8 mouse cellular contexts compared by ENCODE assay signal in the genomic region with DNA sequence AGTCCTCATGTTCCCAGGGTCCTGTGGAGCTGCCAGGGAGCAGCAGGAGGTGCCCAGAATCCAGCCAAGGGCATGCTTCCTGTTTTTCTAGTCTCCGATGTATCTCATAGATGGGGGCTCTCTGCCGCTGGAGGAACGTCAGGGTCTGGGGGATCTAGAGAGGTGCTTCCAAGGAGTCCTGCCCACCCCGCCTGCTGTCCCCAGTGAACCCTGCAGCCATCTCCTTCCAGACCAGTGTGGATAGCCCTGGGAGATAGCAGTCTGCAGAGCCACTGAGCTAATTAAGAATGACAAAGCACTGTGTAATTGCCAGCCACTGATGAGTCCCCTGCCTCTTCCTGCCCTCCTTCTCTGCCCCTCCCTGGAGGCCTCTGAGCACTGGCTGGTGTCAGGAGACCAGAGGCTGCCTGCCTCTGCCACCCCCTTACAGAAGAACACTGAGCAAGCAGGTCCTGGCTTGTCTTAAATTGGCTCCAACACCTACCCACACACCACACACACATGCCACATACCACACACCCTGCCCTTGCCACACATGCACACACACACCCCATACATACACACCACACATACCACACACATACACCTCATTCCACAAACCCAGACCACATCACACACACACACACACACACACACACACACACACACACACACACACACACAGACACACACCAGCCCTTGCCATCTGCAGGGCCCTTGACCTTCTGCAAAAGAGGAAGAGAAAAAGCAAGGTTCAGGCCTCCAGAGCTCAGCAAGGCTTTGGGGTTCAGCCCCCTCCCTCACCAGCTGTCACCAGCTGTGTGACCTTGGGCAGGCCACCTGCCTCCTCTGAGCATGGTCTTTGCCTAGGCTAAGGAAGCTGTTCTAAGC. TPM values are rescaled to one million over a fixed set of nuclear protein-coding genes. Genes with fewer than 3 reads are reported as not detected.
DNase-seq lines count a peak whose midpoint lies in the region; ATAC-seq and TF ChIP-seq lines count a peak whose summit lies in the region.

No protein-coding gene starts in this region.

- H3K9me3 ChIP-seq in intestine, embryonic 15.5 days: no peaks in the 10 kb centered on the region
- H3K9me3 ChIP-seq in intestine, postnatal 0 days (ENCODE audit: control insufficient read depth): no peaks in the 10 kb centered on the region
- no peaks in the 10 kb centered on the region for H3K9me3 ChIP-seq in limb, embryonic 15.5 days
- H3K9me3 ChIP-seq in stomach, embryonic 16.5 days (replicated peaks; ENCODE audit: control insufficient read depth, low read length): no peaks in the 10 kb centered on the region

- WGBS in intestine, embryonic 15.5 days: 44% methylated on average over 4 of the region's 4 CpGs
- WGBS in intestine, postnatal 0 days: 65% methylated on average over 4 of the region's 4 CpGs
- 37% methylated on average over 4 of the region's 4 CpGs for WGBS in limb, embryonic 15.5 days
- WGBS in stomach, embryonic 16.5 days: 44% methylated on average over 4 of the region's 4 CpGs

- TF ChIP-seq CTCF in intestine, postnatal 0 days (IDR thresholded peaks at IDR 0.05; ENCODE audit: low read depth): no peak

- H3K27ac ChIP-seq in intestine, embryonic 15.5 days: no peak overlapping the region
- no peak overlapping the region for H3K27ac ChIP-seq in intestine, postnatal 0 days (ENCODE audit: low read depth, low read length)
- H3K27ac ChIP-seq in limb, embryonic 15.5 days: no peak overlapping the region
- no peak overlapping the region for H3K27ac ChIP-seq in stomach, embryonic 16.5 days (ENCODE audit: low read length)

- H3K4me3 ChIP-seq in intestine, embryonic 15.5 days (replicated peaks): no peak overlapping the region
- no peak overlapping the region for H3K4me3 ChIP-seq in intestine, postnatal 0 days (ENCODE audit: low read depth, low read length)
- no peak overlapping the region for H3K4me3 ChIP-seq in limb, embryonic 15.5 days
- no peak overlapping the region for H3K4me3 ChIP-seq in stomach, embryonic 16.5 days (replicated peaks; ENCODE audit: low read length)

- H3K36me3 ChIP-seq in intestine, embryonic 15.5 days: no peaks in the 10 kb centered on the region
- H3K36me3 ChIP-seq in intestine, postnatal 0 days (ENCODE audit: control insufficient read depth, insufficient read depth): no peaks in the 10 kb centered on the region
- no peaks in the 10 kb centered on the region for H3K36me3 ChIP-seq in limb, embryonic 15.5 days
- no peaks in the 10 kb centered on the region for H3K36me3 ChIP-seq in stomach, embryonic 16.5 days (ENCODE audit: control insufficient read depth, insufficient read depth, low read length)

- no peaks in the 10 kb centered on the region for H3K27me3 ChIP-seq in intestine, embryonic 15.5 days (replicated peaks)
- no peaks in the 10 kb centered on the region for H3K27me3 ChIP-seq in intestine, postnatal 0 days (replicated peaks; ENCODE audit: control insufficient read depth, insufficient read depth, low read length)
- 0 out of 2 replicates have a peak, but pooled peaks cover 14% of the 10 kb centered on the region for H3K27me3 ChIP-seq in limb, embryonic 15.5 days
- no peaks in the 10 kb centered on the region for H3K27me3 ChIP-seq in stomach, embryonic 16.5 days (ENCODE audit: control insufficient read depth, insufficient read depth, low read length)

- peak; percentile 34; the same call in 1 of the 2 replicates for ATAC-seq in intestine, embryonic 15.5 days
- no peak for ATAC-seq in intestine, postnatal 0 days
- ATAC-seq in limb, embryonic 15.5 days (ENCODE audit: insufficient number of reproducible peaks, low FRiP score, low TSS enrichment, low read depth): 0 out of 2 replicates have a peak, but pooled peaks have one; percentile 17
- ATAC-seq in stomach, embryonic 16.5 days (ENCODE audit: insufficient read depth, low FRiP score): peak; percentile 49

- no peak overlapping the region for H3K4me2 ChIP-seq in intestine, embryonic 15.5 days (replicated peaks)
- no peak overlapping the region for H3K4me2 ChIP-seq in intestine, postnatal 0 days (replicated peaks; ENCODE audit: low read depth)
- no peak overlapping the region for H3K4me2 ChIP-seq in limb, embryonic 15.5 days
- no peak overlapping the region for H3K4me2 ChIP-seq in stomach, embryonic 16.5 days (ENCODE audit: low read depth, low read length)

- H3K9ac ChIP-seq in intestine, embryonic 15.5 days: no peak overlapping the region
- no peak overlapping the region for H3K9ac ChIP-seq in intestine, postnatal 0 days (ENCODE audit: low read depth, low read length)
- H3K9ac ChIP-seq in limb, embryonic 15.5 days: no peak overlapping the region
- H3K9ac ChIP-seq in stomach, embryonic 16.5 days (ENCODE audit: low read length): no peak overlapping the region

- peak; percentile 34 to 48 for DNase-seq in cerebellum, adult 18-20 months
- no peak for DNase-seq in gastrocnemius, postnatal 10 days
- no peak for DNase-seq in gastrocnemius, adult 18-20 months (ENCODE audit: low spot score)
- no peak for DNase-seq in heart, adult 18-20 months

- H3K4me1 ChIP-seq in intestine, embryonic 15.5 days (replicated peaks): peaks cover 18% of the 10 kb centered on the region
- H3K4me1 ChIP-seq in intestine, postnatal 0 days (replicated peaks; ENCODE audit: control insufficient read depth, insufficient read depth, low read length): no peaks in the 10 kb centered on the region
- H3K4me1 ChIP-seq in limb, embryonic 15.5 days: peaks cover 30% of the 10 kb centered on the region
- 0 out of 2 replicates have a peak, but pooled peaks cover 10% of the 10 kb centered on the region for H3K4me1 ChIP-seq in stomach, embryonic 16.5 days (ENCODE audit: control insufficient read depth, insufficient read depth, low read length)

RNA-seq across cellular contexts. Expression of gene Ldlrap1, which starts 5.2 kb away (rescaled TPM):
- 15.9 and 18.6 TPM in 2 replicates for polyA plus RNA-seq in intestine, embryonic 15.5 days (2015; fragmentation: Nextera tagmentation; extraction: Ambion mirVana)
- 18.0 and 18.1 TPM in 2 replicates for polyA plus RNA-seq in intestine, postnatal 0 days (2015; fragmentation: Nextera tagmentation; extraction: Ambion mirVana)
- 31.8 and 33.9 TPM in 2 replicates for polyA plus RNA-seq in limb, embryonic 15.5 days (2015; fragmentation: Nextera tagmentation; extraction: Ambion mirVana)
- 25.6 and 26.7 TPM in 2 replicates for polyA plus RNA-seq in stomach, embryonic 16.5 days (2015; fragmentation: Nextera tagmentation; extraction: Ambion mirVana)
- 10 to 100 TPM; 11.9 to 17.3 TPM for total RNA-seq in gastrocnemius, postnatal 10 days (2021)
- total RNA-seq in gastrocnemius, adult 18-20 months (2021): 1 to 10 TPM; 3.9 to 5.6 TPM
- 1 to 10 TPM; 7.7 to 9.8 TPM for total RNA-seq in heart, adult 18-20 months (2021)

Comparison
In these comparisons a context has a peak if more than half of its experiments do, and no peak if none do; other contexts are left out.
1. DNase-seq: peak in cerebellum, adult 18-20 months (2 of 2); none in gastrocnemius, postnatal 10 days (single experiment), gastrocnemius, adult 18-20 months (single experiment) and heart, adult 18-20 months (0 of 2).